Mouse (Mus musculus) heart, embryonic 15.5 days (tissue): ENCODE measurements around the gene Ptgfrn. TPM values are rescaled to one million over a fixed set of nuclear protein-coding genes. Genes with fewer than 3 reads are reported as not detected.

ENCODE experiments used
- ATAC-seq: fragments of 200-750 bp; cut with Nextera tagmentation; replicated peaks from 2 replicates; pipeline ENCODE4 v1.8.0; 2017; ENCODE audit warnings: low read depth, moderate TSS enrichment; ENCODE audit not compliant: insufficient number of reproducible peaks, insufficient read depth, low FRiP score
- H3K27ac ChIP-seq: fragments of 300-500 bp; sonication (generic); 2 replicates; pipeline ENCODE4 v1.5.1; 2015; ENCODE audit warnings: mild to moderate bottlenecking, inconsistent platforms
- H3K27me3 ChIP-seq: fragments of 300-500 bp; sonication (generic); 2 replicates; pipeline ENCODE4 v1.6.1; 2015; ENCODE audit warnings: inconsistent platforms
- H3K36me3 ChIP-seq: fragments of 300-500 bp; sonication (generic); 2 replicates; pipeline ENCODE4 v1.6.1; 2015; ENCODE audit warnings: mild to moderate bottlenecking, inconsistent platforms
- H3K4me1 ChIP-seq: fragments of 300-500 bp; sonication (generic); replicated peaks from 2 replicates; pipeline ENCODE4 v1.6.1; 2015; ENCODE audit warnings: inconsistent platforms
- H3K4me2 ChIP-seq: fragments of 300-500 bp; sonication (generic); 2 replicates; pipeline ENCODE4 v1.6.1; 2015; ENCODE audit warnings: inconsistent platforms, mild to moderate bottlenecking, moderate library complexity
- H3K4me3 ChIP-seq: fragments of 300-500 bp; sonication (generic); 2 replicates; pipeline ENCODE4 v1.5.1; 2015; ENCODE audit warnings: mild to moderate bottlenecking, inconsistent platforms
- H3K9ac ChIP-seq: fragments of 300-500 bp; sonication (generic); 2 replicates; pipeline ENCODE4 v1.6.1; 2015; ENCODE audit warnings: mild to moderate bottlenecking, inconsistent platforms
- H3K9me3 ChIP-seq: fragments of 300-500 bp; sonication (generic); replicated peaks from 2 replicates; pipeline ENCODE4 v1.6.1; 2016; ENCODE audit warnings: inconsistent platforms
- WGBS: fragments of 180-500 bp; shearing (Covaris S2); methylation state at CpG from one replicate; pipeline ENCODE4 v1.1.7; 2015; ENCODE audit warnings: mixed read lengths; 5-methylcytosine and 5-hydroxymethylcytosine counted together
- polyA plus RNA-seq: library from polyadenylated mRNA; unstranded; fragments of >200 nt; fragmentation: Nextera tagmentation; extraction: Ambion mirVana; gene quantifications from 2 replicates; pipeline ENCODE4 v1.2.1, GENCODE M21; 2015

The Ptgfrn gene
- polyA plus RNA-seq, 1 experiment from 2014 or later = 5.7 TPM

DNA sequence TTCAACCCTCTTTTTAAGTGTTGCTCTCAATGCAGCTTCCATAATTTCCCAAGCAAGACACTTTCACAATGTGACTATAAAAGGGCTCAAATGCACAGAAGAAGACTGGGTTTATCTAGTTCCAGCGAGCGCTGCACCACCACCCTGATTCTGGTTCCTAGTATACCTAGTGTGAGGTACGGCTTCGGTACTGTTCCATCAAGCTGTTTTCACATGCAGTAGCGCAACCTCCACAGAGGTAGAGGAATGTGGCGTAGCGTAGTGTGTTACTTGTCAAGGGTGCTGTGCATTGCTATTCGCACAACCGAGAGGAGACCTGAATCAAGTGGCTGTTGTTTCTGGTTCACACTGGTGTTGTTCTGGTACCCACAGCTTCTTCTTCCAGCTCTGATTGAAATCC is 24.8 kb upstream of the Ptgfrn start:
- Histone ChIP-seq H3K9ac (no peak overlapping the region), H3K9me3 (no peaks in the 10 kb centered on the region), H3K4me2 (no peak overlapping the region), H3K4me1 (peaks cover 13% of the 10 kb centered on the region), H3K27ac (no peak overlapping the region), H3K36me3 (no peaks in the 10 kb centered on the region), H3K4me3 (no peak overlapping the region), H3K27me3 (no peaks in the 10 kb centered on the region)
- WGBS = 93% methylated on average over 9 of the region's 9 CpGs
- no peak for ATAC-seq

- H3K36me3 ChIP-seq = no peaks in the 10 kb centered on the region
- H3K4me3 ChIP-seq = no peak overlapping the region
- WGBS = 88% methylated on average over 6 of the region's 6 CpGs
- H3K4me2 ChIP-seq = no peak overlapping the region
- H3K9me3 ChIP-seq = no peaks in the 10 kb centered on the region
- H3K27ac ChIP-seq = no peak overlapping the region
- no peaks in the 10 kb centered on the region for H3K27me3 ChIP-seq
- H3K9ac ChIP-seq = no peak overlapping the region
- peaks cover 18% of the 10 kb centered on the region for H3K4me1 ChIP-seq
- no peak for ATAC-seq
Measured at GRCm38 (mm10) chr3:101132981-101133380, 22.9 kb upstream of the Ptgfrn start.

DNA sequence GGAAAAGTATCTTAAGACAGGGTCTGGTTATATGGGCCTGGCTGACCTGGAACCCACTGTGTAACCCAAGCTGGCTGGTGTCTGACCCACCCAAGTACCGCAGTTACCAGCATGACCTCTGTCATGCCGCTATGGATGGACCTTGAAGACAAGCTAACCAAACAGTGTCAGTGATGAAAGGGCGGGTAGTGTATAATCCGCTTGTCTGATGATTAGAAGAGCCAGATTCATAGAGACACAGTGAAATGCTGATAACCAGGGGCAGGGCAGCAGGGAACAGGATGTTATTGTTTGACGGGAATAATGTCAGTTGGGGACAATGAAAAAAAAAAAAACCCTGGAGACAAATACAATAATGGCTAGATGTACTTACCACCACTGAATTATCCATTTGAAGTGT is 21.7 kb upstream of the Ptgfrn start:
- no peaks in the 10 kb centered on the region for H3K27me3 ChIP-seq
- H3K4me1 ChIP-seq = peaks cover 16% of the 10 kb centered on the region
- 81% methylated on average over 5 of the region's 5 CpGs for whole genome bisulfite sequencing
- H3K9me3 ChIP-seq = no peaks in the 10 kb centered on the region
- no peak for ATAC-seq
- H3K36me3 ChIP-seq = no peaks in the 10 kb centered on the region
- no peak overlapping the region for H3K9ac ChIP-seq
- no peak overlapping the region for H3K4me2 ChIP-seq
- no peak overlapping the region for H3K27ac ChIP-seq
- H3K4me3 ChIP-seq = no peak overlapping the region

GRCm38 (mm10) chr3:101130526-101130925 is 20.4 kb upstream of the Ptgfrn start:
- peak overlapping the region; percentile 26 for H3K4me3 ChIP-seq
- ATAC-seq = no peak

GRCm38 (mm10) chr3:101129620-101130019 is 19.5 kb upstream of the Ptgfrn start:
- Histone ChIP-seq H3K9me3 (no peaks in the 10 kb centered on the region), H3K27ac (no peak overlapping the region), H3K36me3 (no peaks in the 10 kb centered on the region), H3K4me1 (peaks cover 13% of the 10 kb centered on the region), H3K4me2 (no peak overlapping the region), H3K27me3 (no peaks in the 10 kb centered on the region), H3K9ac (no peak overlapping the region), H3K4me3 (no peak overlapping the region)
- 67% methylated on average over 3 of the region's 3 CpGs for WGBS
- ATAC-seq = no peak

More at GRCm38 (mm10) chr3:101130526-101130925, 20.4 kb upstream of the Ptgfrn start:
- Histone ChIP-seq H3K9ac (no peak overlapping the region), H3K9me3 (no peaks in the 10 kb centered on the region), H3K4me1 (peaks cover 13% of the 10 kb centered on the region), H3K36me3 (no peaks in the 10 kb centered on the region), H3K4me2 (peak overlapping the region; percentile 57), H3K27me3 (no peaks in the 10 kb centered on the region), H3K27ac (no peak overlapping the region)
- 4% methylated on average over 11 of the region's 11 CpGs for WGBS

DNA sequence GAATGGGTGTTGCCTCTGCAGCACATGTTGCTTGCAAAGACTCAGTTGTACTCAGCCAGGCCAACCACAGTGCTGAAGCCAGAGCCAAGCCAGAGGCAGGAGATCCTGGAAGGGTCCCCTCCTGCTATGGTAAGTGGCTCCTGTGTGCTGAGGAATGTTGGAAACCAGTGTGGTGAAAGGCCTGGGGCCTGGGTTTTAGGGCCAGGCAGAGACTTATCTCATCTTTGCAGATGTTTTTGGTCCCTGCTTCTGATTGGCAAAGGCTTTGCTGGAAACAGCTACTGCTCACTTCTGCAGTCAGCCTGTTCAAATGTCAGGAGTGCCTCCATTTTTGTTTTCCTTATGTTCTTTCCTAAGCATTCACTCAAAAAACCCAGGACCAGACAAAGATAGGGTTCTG is 19.0 kb upstream of the Ptgfrn start:
- no peak overlapping the region for H3K9ac ChIP-seq
- peaks cover 13% of the 10 kb centered on the region for H3K4me1 ChIP-seq
- H3K4me3 ChIP-seq = no peak overlapping the region
- no peaks in the 10 kb centered on the region for H3K27me3 ChIP-seq
- no peaks in the 10 kb centered on the region for H3K9me3 ChIP-seq
- H3K27ac ChIP-seq = no peak overlapping the region
- ATAC-seq = no peak
- no peaks in the 10 kb centered on the region for H3K36me3 ChIP-seq
- H3K4me2 ChIP-seq = no peak overlapping the region

DNA sequence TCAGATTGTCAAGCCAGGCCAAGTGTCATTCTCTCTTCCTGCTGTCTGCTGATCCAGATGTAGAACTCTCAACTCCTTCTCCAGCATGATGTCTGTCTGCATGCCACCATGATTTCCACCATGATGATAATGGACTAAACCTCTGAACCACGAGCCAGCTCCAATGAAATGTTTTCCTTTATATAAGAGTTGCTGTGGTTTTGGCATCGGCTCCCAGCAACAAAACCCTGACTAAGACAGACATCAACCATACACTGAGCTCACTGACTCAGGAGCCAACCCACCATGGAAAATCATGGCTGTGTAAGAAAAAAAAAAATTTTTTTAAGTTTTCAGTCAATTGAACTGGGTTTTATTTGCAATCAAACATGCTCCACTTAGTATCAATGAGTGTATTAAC is 17.7 kb upstream of the Ptgfrn start:
- H3K9me3 ChIP-seq = no peaks in the 10 kb centered on the region
- 80% methylated on average over 2 of the region's 2 CpGs for WGBS
- no peaks in the 10 kb centered on the region for H3K27me3 ChIP-seq

DNA sequence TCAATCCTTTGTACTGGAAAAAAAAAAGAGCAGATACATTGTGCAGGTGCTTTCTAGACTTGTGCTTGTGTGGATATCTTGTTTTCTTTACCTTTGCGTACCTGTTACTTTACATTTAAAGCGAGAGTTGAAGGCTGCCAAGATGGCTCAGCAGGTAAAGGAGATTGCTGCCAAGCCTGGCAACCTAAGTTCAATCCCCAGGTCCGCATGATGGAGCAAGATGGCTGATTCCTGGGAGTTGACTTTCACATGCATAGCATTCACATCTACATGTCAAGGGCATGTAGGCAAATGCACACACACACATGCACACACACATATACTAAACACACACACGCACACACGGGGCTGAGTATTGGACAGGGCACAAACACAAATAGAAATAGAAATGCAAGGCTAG is 14.6 kb upstream of the Ptgfrn start:
- no peak overlapping the region for H3K4me2 ChIP-seq
- 94% methylated on average over 5 of the region's 5 CpGs for WGBS
- H3K36me3 ChIP-seq = no peaks in the 10 kb centered on the region
- no peak overlapping the region for H3K9ac ChIP-seq
- 0 out of 2 replicates have a peak, but pooled peaks cover 11% of the 10 kb centered on the region for H3K4me1 ChIP-seq
- H3K27ac ChIP-seq = no peak overlapping the region
- H3K27me3 ChIP-seq = no peaks in the 10 kb centered on the region
- no peak for ATAC-seq
- H3K4me3 ChIP-seq = no peak overlapping the region
- H3K9me3 ChIP-seq = no peaks in the 10 kb centered on the region

More for the DNA sequence above, 17.7 kb upstream of the Ptgfrn start:
- no peak overlapping the region for H3K4me2 ChIP-seq
- H3K9ac ChIP-seq = no peak overlapping the region
- H3K4me1 ChIP-seq = peaks cover 13% of the 10 kb centered on the region
- H3K36me3 ChIP-seq = no peaks in the 10 kb centered on the region
- no peak overlapping the region for H3K27ac ChIP-seq
- ATAC-seq = no peak
- no peak overlapping the region for H3K4me3 ChIP-seq

DNA sequence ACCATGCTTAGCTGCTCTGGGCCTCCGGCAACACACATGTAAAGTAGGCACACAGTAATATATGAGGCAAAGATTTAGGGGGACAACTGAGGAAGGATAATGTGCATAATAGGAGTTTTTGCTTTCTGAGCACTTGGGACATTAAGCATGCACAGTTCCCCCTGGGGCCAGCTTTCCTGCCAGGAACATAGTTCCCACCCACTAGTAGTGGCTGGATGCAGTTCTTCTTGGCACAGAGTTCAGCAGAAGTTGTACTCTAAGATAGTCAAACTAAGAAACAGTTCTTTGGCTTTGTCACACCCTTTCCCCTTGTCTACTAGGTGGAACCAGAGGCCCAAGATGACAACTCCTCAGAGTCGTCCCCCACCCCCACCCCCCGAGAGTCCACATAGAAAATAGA is 12.4 kb upstream of the Ptgfrn start:
- 72% methylated on average over 3 of the region's 3 CpGs for WGBS
- ATAC-seq = no peak
- Histone ChIP-seq H3K4me1 (0 out of 2 replicates have a peak, but pooled peaks cover 6% of the 10 kb centered on the region), H3K27ac (no peak overlapping the region), H3K36me3 (no peaks in the 10 kb centered on the region), H3K27me3 (no peaks in the 10 kb centered on the region), H3K4me3 (no peak overlapping the region), H3K9ac (no peak overlapping the region), H3K4me2 (no peak overlapping the region), H3K9me3 (no peaks in the 10 kb centered on the region)

GRCm38 (mm10) chr3:101117774-101118173 is 7.7 kb upstream of the Ptgfrn start:
- no peak for ATAC-seq
- no peaks in the 10 kb centered on the region for H3K9me3 ChIP-seq
- H3K4me2 ChIP-seq = no peak overlapping the region
- H3K4me3 ChIP-seq = no peak overlapping the region
- H3K27me3 ChIP-seq = no peaks in the 10 kb centered on the region
- 89% methylated on average over 11 of the region's 11 CpGs for WGBS
- no peak overlapping the region for H3K9ac ChIP-seq
- H3K36me3 ChIP-seq = no peaks in the 10 kb centered on the region
- H3K27ac ChIP-seq = no peak overlapping the region
- H3K4me1 ChIP-seq = 0 out of 2 replicates have a peak, but pooled peaks cover 6% of the 10 kb centered on the region

GRCm38 (mm10) chr3:101117386-101117749 is 7.3 kb upstream of the Ptgfrn start:
- ATAC-seq = no peak
- H3K4me2 ChIP-seq = no peak overlapping the region
- H3K4me1 ChIP-seq = 0 out of 2 replicates have a peak, but pooled peaks cover 2% of the 10 kb centered on the region
- WGBS = 85% methylated on average over 8 of the region's 8 CpGs
- no peak overlapping the region for H3K9ac ChIP-seq
- no peaks in the 10 kb centered on the region for H3K36me3 ChIP-seq
- H3K27ac ChIP-seq = no peak overlapping the region
- H3K9me3 ChIP-seq = no peaks in the 10 kb centered on the region
- no peak overlapping the region for H3K4me3 ChIP-seq
- H3K27me3 ChIP-seq = no peaks in the 10 kb centered on the region

DNA sequence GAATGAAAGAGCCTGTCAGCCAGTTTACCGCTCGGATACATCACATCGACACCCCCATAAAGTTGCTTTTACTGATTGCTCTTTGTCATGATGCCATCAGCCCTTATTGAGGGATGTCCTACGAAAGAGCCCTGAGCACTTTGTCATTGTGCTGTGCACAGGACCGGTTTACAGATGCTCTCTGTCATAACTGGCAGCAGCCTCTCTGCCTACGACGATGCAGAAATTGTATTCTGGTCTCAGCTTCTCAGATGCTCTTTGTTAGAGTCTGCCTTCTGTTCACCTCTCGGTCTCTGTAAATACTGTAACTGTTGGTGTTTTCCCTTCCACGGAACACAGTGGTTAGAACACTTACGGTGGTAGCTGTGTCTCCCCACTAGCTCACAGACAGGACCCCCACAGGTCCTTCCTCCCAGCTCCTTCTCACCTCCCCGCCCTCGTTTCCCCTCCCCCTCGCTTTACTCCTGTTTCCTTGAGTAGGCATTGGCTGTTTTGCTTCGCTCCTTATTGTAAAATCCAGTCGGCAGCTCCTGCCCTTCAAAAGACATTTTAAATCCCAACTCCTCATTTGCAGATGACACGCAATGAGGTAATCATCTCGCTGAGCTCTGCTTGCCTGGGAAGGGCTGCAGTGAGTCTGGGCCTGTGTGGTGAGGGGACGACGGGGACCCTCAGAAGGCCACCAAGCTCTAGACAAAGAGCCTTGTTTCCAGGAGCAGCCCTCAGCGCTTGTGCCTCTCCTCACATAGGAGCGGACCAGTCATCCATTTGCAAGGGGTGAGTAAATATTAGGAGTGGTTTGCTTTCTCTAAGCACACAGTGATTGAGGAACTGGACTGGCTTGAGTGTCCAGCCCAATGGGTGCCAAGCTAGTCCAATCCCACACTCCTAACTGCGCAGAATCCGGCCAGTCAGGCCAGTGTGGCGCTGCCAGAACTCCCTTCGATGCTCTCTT is 6.6 kb upstream of the Ptgfrn start:
- H3K4me1 ChIP-seq = peaks cover 4% of the 10 kb centered on the region; the same call in 1 of the 2 replicates
- no peak overlapping the region for H3K9ac ChIP-seq
- H3K9me3 ChIP-seq = no peaks in the 10 kb centered on the region
- no peak overlapping the region for H3K4me3 ChIP-seq
- H3K27me3 ChIP-seq = no peaks in the 10 kb centered on the region
- ATAC-seq = no peak
- WGBS = 48% methylated on average over 25 of the region's 25 CpGs
- H3K27ac ChIP-seq = no peak overlapping the region
- H3K36me3 ChIP-seq = no peaks in the 10 kb centered on the region
- no peak overlapping the region for H3K4me2 ChIP-seq
